In the genomic region with DNA sequence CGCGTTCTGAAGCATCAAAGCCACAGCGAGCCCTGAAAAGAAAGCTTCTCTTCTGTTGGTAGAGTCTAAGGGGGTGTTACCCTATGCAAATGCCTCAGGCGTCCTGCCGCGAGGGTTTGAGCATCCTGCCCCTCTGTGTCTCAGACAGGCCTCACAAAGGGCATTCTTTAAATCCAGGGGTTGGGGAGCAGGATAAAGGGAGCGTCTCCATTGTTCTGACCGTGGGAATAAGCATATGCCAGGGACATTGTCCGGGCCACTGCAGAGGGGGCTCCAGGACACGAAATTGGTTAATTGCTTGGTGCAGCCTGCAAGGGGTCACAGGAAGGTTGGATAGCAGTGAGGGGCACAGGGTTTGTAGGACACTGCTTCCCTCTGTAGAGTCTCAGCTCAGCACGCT, we compare ENCODE assay signal across 8 mouse cellular contexts.
DNase-seq lines count a peak whose midpoint lies in the region; ATAC-seq lines count a peak whose summit lies in the region.

No protein-coding gene starts in this region.

- 0 out of 2 replicates have a peak overlapping the region, but pooled peaks have one; percentile 10 for H3K4me3 ChIP-seq in hindbrain, embryonic 13.5 days
- no peak overlapping the region for H3K4me3 ChIP-seq in midbrain, embryonic 11.5 days (ENCODE audit: low read depth, low read length)

- DNase-seq in heart, adult 11 months, result peak; percentile 74
- DNase-seq in heart, adult 18-20 months, result no peak
- peak; percentile 96 for DNase-seq in R1 (ENCODE audit: low read depth, low spot score)
- DNase-seq in midbrain, embryonic 11.5 days (ENCODE audit: low spot score, missing footprints), result peak; percentile 97
- DNase-seq in cerebellum, adult 9-11 months, result no peak
- DNase-seq in kidney, postnatal 36 days, result no peak

- ATAC-seq in hindbrain, embryonic 13.5 days (ENCODE audit: low FRiP score), result peak; percentile 59; the same call in 1 of the 2 replicates
- peak; percentile 86 for ATAC-seq in midbrain, embryonic 11.5 days (ENCODE audit: low FRiP score)
- no peak for ATAC-seq in cerebellum, adult (ENCODE audit: insufficient number of reproducible peaks, low FRiP score, low TSS enrichment)

- peak overlapping the region; percentile 38 for H3K4me2 ChIP-seq in hindbrain, embryonic 13.5 days
- peak overlapping the region; percentile 41 for H3K4me2 ChIP-seq in midbrain, embryonic 11.5 days

- 2% methylated on average over 11 of the region's 11 CpGs for WGBS in hindbrain, embryonic 13.5 days
- under 1% methylated on average over 11 of the region's 11 CpGs for WGBS in midbrain, embryonic 11.5 days

- no peaks in the 10 kb centered on the region for H3K36me3 ChIP-seq in hindbrain, embryonic 13.5 days
- H3K36me3 ChIP-seq in midbrain, embryonic 11.5 days (ENCODE audit: control insufficient read depth, insufficient read depth, low read length), result no peaks in the 10 kb centered on the region

- peak overlapping the region; percentile 10; the same call in 1 of the 2 replicates for H3K9ac ChIP-seq in hindbrain, embryonic 13.5 days
- peak overlapping the region; percentile 22 for H3K9ac ChIP-seq in midbrain, embryonic 11.5 days (ENCODE audit: low read length)

- no peaks in the 10 kb centered on the region for H3K9me3 ChIP-seq in hindbrain, embryonic 13.5 days
- H3K9me3 ChIP-seq in midbrain, embryonic 11.5 days (ENCODE audit: control insufficient read depth, low read length), result no peaks in the 10 kb centered on the region

- peaks cover 25% of the 10 kb centered on the region for H3K4me1 ChIP-seq in hindbrain, embryonic 13.5 days (replicated peaks)
- peaks cover 28% of the 10 kb centered on the region for H3K4me1 ChIP-seq in midbrain, embryonic 11.5 days (ENCODE audit: control insufficient read depth, insufficient read depth, low read length)

- H3K27me3 ChIP-seq in hindbrain, embryonic 13.5 days, result no peaks in the 10 kb centered on the region
- H3K27me3 ChIP-seq in midbrain, embryonic 11.5 days (ENCODE audit: control insufficient read depth, insufficient read depth, low read length), result no peaks in the 10 kb centered on the region

- no peak overlapping the region; the same call in 1 of the 2 replicates for H3K27ac ChIP-seq in hindbrain, embryonic 13.5 days
- H3K27ac ChIP-seq in midbrain, embryonic 11.5 days (ENCODE audit: low read depth, low read length), result peak overlapping the region; percentile 71

Comparison
In these comparisons a context has a peak if more than half of its experiments do, and no peak if none do; other contexts are left out.
1. DNase-seq: peak in heart, adult 11 months (single experiment), R1 (single experiment) and midbrain, embryonic 11.5 days (single experiment); none in heart, adult 18-20 months (0 of 2), cerebellum, adult 9-11 months (single experiment) and kidney, postnatal 36 days (0 of 2).